Mouse (Mus musculus) CH12.LX (cell line): ENCODE measurements around the gene Nupr1l. TPM values are rescaled to one million over a fixed set of nuclear protein-coding genes. Genes with fewer than 3 reads are reported as not detected.

Source experiments
- DNase-seq: peaks from one replicate; pipeline ENCODE4 v3.0.0-alpha.2; 2013; ENCODE audit errors: extremely low read depth
- H3K27ac ChIP-seq: 2 replicates; pipeline ENCODE4 v1.5.1; 2012; ENCODE audit warnings: low read depth, mild to moderate bottlenecking, control low read depth, moderate library complexity; ENCODE audit not compliant: insufficient read depth
- H3K27me3 ChIP-seq: replicated peaks from 2 replicates; pipeline ENCODE3; 2012; ENCODE audit warnings: inconsistent platforms
- H3K36me3 ChIP-seq, 2 experiments: replicated peaks in 1 of 2; 2 replicates each; pipeline versions ENCODE3 to v1.6.1; 2012; ENCODE audit warnings: inconsistent platforms in 1 of 2, low read length in 1 of 2, mild to moderate bottlenecking in 1 of 2, mixed read lengths in 1 of 2, moderate library complexity in 1 of 2; ENCODE audit not compliant: control insufficient read depth in 1 of 2, insufficient read depth in 1 of 2
- H3K4me1 ChIP-seq, 2 experiments: 2 replicates each; pipeline ENCODE4 v1.6.1; 2012; ENCODE audit warnings: inconsistent platforms in 1 of 2, moderate library complexity in 1 of 2; ENCODE audit not compliant: insufficient read depth in 2 of 2, control insufficient read depth in 1 of 2
- H3K4me2 ChIP-seq: 2 replicates; pipeline ENCODE4 v1.6.1; 2012; ENCODE audit warnings: low read depth, mild to moderate bottlenecking, control low read depth; ENCODE audit not compliant: poor library complexity, insufficient read depth, severe bottlenecking
- H3K4me3 ChIP-seq, 3 experiments: fragments of 150-350 bp in 1 of 3; sonication (generic) in 1 of 3; replicated peaks in 1 of 3; 2 replicates each; pipeline versions ENCODE3 to v1.5.1; 2011 to 2012; ENCODE audit warnings: low read depth in 2 of 3, low read length in 2 of 3, mild to moderate bottlenecking in 2 of 3, moderate library complexity in 2 of 3, control low read depth in 1 of 3, improper control_type of control experiment in 1 of 3, inconsistent platforms in 1 of 3, mixed read lengths in 1 of 3; ENCODE audit not compliant: poor library complexity in 1 of 3
- H3K79me2 ChIP-seq: replicated peaks from 2 replicates; pipeline ENCODE4 v1.6.1; 2012; ENCODE audit warnings: mild to moderate bottlenecking, moderate library complexity; ENCODE audit not compliant: control insufficient read depth, poor library complexity, insufficient read depth, severe bottlenecking; ENCODE audit errors: extremely low read depth
- H3K9ac ChIP-seq: 2 replicates; pipeline ENCODE4 v1.6.1; 2012; ENCODE audit warnings: low read depth, mild to moderate bottlenecking, control low read depth, moderate library complexity; ENCODE audit not compliant: insufficient read depth
- H3K9me3 ChIP-seq: replicated peaks from 2 replicates; pipeline ENCODE3; 2012; ENCODE audit warnings: low read length, inconsistent platforms, mixed read lengths
- BHLHE40 ChIP-seq: IDR thresholded peaks from 2 replicates; pipeline ENCODE4 v1.6.1; 2011; ENCODE audit warnings: mild to moderate bottlenecking, low read depth, low read length, improper control_type of control experiment
- CHD2 ChIP-seq: IDR thresholded peaks from 2 replicates; pipeline ENCODE4 v1.6.1; 2011; ENCODE audit warnings: low read length, improper control_type of control experiment
- ELF1 ChIP-seq: IDR thresholded peaks from 2 replicates; pipeline ENCODE4 v1.6.1; 2014; ENCODE audit warnings: low read depth, mild to moderate bottlenecking, inconsistent platforms, low read length, improper control_type of control experiment
- GABPA ChIP-seq: IDR thresholded peaks from 2 replicates; pipeline ENCODE4 v1.6.1; 2012; ENCODE audit warnings: low read depth, low read length, improper control_type of control experiment, inconsistent platforms; ENCODE audit not compliant: insufficient replicate concordance
- IRF4 ChIP-seq: IDR thresholded peaks from 2 replicates; pipeline ENCODE4 v1.6.1; 2014; ENCODE audit warnings: low read depth, mild to moderate bottlenecking, inconsistent platforms, low read length, improper control_type of control experiment
- JUN ChIP-seq: IDR thresholded peaks from 2 replicates; pipeline ENCODE4 v1.6.1; 2011; ENCODE audit warnings: low read depth, mild to moderate bottlenecking, low read length, improper control_type of control experiment, moderate library complexity; ENCODE audit not compliant: insufficient read depth
- JUND ChIP-seq: conservative IDR thresholded peaks from 2 replicates; pipeline ENCODE4 v1.6.1; 2011; ENCODE audit warnings: low read depth, low read length, improper control_type of control experiment
- MYC ChIP-seq: IDR thresholded peaks from 2 replicates; pipeline ENCODE4 v1.6.1; 2011; ENCODE audit warnings: low read depth, mild to moderate bottlenecking, improper control_type of control experiment, low read length
- RAD21 ChIP-seq: IDR thresholded peaks from 2 replicates; pipeline ENCODE4 v1.6.1; 2011; ENCODE audit warnings: low read depth, mild to moderate bottlenecking, low read length, improper control_type of control experiment, moderate library complexity
- RCOR1 ChIP-seq: conservative IDR thresholded peaks from 2 replicates; pipeline ENCODE4 v1.6.1; 2012; ENCODE audit warnings: low read depth, mild to moderate bottlenecking, inconsistent platforms, low read length, improper control_type of control experiment
- SIN3A ChIP-seq: IDR thresholded peaks from 2 replicates; pipeline ENCODE4 v1.6.1; 2012; ENCODE audit warnings: low read length, improper control_type of control experiment, inconsistent platforms
- TBP ChIP-seq: conservative IDR thresholded peaks from 2 replicates; pipeline ENCODE4 v1.6.1; 2011; ENCODE audit warnings: low read depth, low read length, improper control_type of control experiment
- TCF12 ChIP-seq: IDR thresholded peaks from 2 replicates; pipeline ENCODE4 v1.6.1; 2014; ENCODE audit warnings: low read depth, mild to moderate bottlenecking, inconsistent platforms, low read length, improper control_type of control experiment
- UBTF ChIP-seq: IDR thresholded peaks from 2 replicates; pipeline ENCODE4 v1.6.1; 2012; ENCODE audit warnings: low read depth, mild to moderate bottlenecking, inconsistent platforms, low read length, improper control_type of control experiment, moderate library complexity
- USF1 ChIP-seq: IDR thresholded peaks from 2 replicates; pipeline ENCODE4 v1.6.1; 2014; ENCODE audit warnings: low read depth, mild to moderate bottlenecking, inconsistent platforms, low read length, improper control_type of control experiment
- ZKSCAN1 ChIP-seq: IDR thresholded peaks from 2 replicates; pipeline ENCODE4 v1.6.1; 2012; ENCODE audit warnings: low read depth, inconsistent platforms, low read length, improper control_type of control experiment, borderline replicate concordance
- dilution Hi-C: fragments of 300-500 bp; cut with MboI; formaldehyde crosslinking; loops from 2 replicates; pipeline ENCODE4 v1.14.3; 2020; ENCODE audit warnings: low sequenced_read_pairs; ENCODE audit not compliant: extremely low pct_unique_long_range_greater_than_20kb, extremely low pct_ligation_motif_present
- in situ Hi-C: fragments of 300-500 bp; cut with MboI; formaldehyde crosslinking; loops from 3 replicates; pipeline ENCODE4 v1.14.3; 2019; ENCODE audit warnings: low sequenced_read_pairs, low pct_ligation_motif_present, low pct_unique_long_range_greater_than_20kb, mixed read lengths
- polyA plus RNA-seq: library from polyadenylated mRNA; unstranded; fragments of >175 nt; gene quantifications from 2 replicates; pipeline ENCODE4 v1.2.1, GENCODE M21; 2012; ENCODE audit warnings: low read depth; ENCODE audit not compliant: insufficient read length
- total RNA-seq, 2 experiments: library from RNA; depleted of rRNA; stranded (reverse); fragments of 300-350 nt in 1 of 2; fragments of >200 nt in 1 of 2; gene quantifications; 2 replicates each; pipeline ENCODE4 v1.2.3; 2012 to 2014

Nupr1l gene
- total and polyA plus RNA-seq, 3 experiments, result 0.46 to 0.68 TPM; not detected in 1

GRCm38 (mm10) chr5:129924820-129925452, 16.6 kb downstream of the Nupr1l start:
- no peaks in the 10 kb centered on the region for H3K36me3 ChIP-seq
- in situ Hi-C loops (no loop called here), dilution Hi-C loops (no loop called here)
- no peak overlapping the region for H3K27ac ChIP-seq
- no peaks in the 10 kb centered on the region for H3K9me3 ChIP-seq
- no peaks in the 10 kb centered on the region for H3K4me1 ChIP-seq
- no peaks in the 10 kb centered on the region for H3K79me2 ChIP-seq
- no peak overlapping the region for H3K4me3 ChIP-seq
- no peak overlapping the region for H3K4me2 ChIP-seq
- no peak for DNase-seq
- TF ChIP-seq RCOR1 (no peak), USF1 (no peak), ELF1 (no peak), CHD2 (no peak), JUND (no peak), TCF12 (no peak), IRF4 (no peak), BHLHE40 (no peak), SIN3A (no peak), TBP (no peak), RAD21 (no peak), UBTF (no peak), GABPA (no peak), JUN (no peak), ZKSCAN1 (no peak), MYC (no peak)
- no peak overlapping the region for H3K9ac ChIP-seq
- no peaks in the 10 kb centered on the region for H3K27me3 ChIP-seq

GRCm38 (mm10) chr5:129925933-129926332, 17.6 kb downstream of the Nupr1l start:
- Histone ChIP-seq H3K36me3 (no peaks in the 10 kb centered on the region), H3K27ac (no peak overlapping the region), H3K4me3 (no peak overlapping the region)
- TF ChIP-seq UBTF, result no peak
- no peak for TF ChIP-seq GABPA
- TF ChIP-seq, all 38 proteins: peak for 0
- Histone ChIP-seq H3K9ac (no peak overlapping the region), H3K4me2 (no peak overlapping the region), H3K4me1 (0 out of 4 replicates have a peak, but pooled peaks cover 0 to 2% of the 10 kb centered on the region in 2 experiments), H3K27me3 (no peaks in the 10 kb centered on the region), H3K79me2 (no peaks in the 10 kb centered on the region), H3K9me3 (no peaks in the 10 kb centered on the region)
- no peak for DNase-seq
- in situ Hi-C loops (no loop called here), dilution Hi-C loops (no loop called here)
